16 mouse cellular contexts compared by ENCODE assay signal in the genomic region with DNA sequence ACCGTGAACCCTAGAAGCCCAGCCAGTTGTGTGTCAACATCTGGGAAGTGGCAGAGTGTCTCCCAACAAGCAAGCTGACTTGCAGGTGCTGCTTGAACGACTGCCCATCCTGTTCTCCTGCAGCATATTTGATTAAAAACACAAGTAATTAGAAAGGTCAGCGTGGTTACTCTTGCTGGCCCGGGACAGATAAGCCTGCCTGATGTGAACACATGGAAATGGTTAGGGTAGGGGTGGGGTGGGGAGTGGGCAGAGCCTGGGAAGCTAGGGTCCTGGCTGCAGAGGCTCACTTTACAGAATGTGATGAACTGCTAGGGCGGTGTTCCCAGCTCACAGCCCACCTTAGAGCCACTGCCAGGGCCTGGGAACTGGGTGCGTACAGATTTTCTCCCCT. TPM values are rescaled to one million over a fixed set of nuclear protein-coding genes. Genes with fewer than 3 reads are reported as not detected.
DNase-seq lines count a peak whose midpoint lies in the region; ATAC-seq and TF ChIP-seq lines count a peak whose summit lies in the region.
"Had no signal": no experiment of that assay in that cellular context is flagged by ENCODE, and none has a peak within 500 bp of the region (broad histone marks: within the 10 kb centered on the region; RNA-seq: fewer than 3 reads in every experiment).

No protein-coding gene starts in this region.

- TF ChIP-seq EP300 in liver, postnatal 0 days (IDR thresholded peaks at IDR 0.05; ENCODE audit: low read depth): no peak

- peak; percentile 31; the same call in 1 of the 2 replicates for ATAC-seq in heart, embryonic 11.5 days (replicated peaks; ENCODE audit: insufficient number of reproducible peaks, low FRiP score, low TSS enrichment)
- ATAC-seq in liver, postnatal 0 days: no peak
- no peak for ATAC-seq in embryonic facial prominence, embryonic 12.5 days (ENCODE audit: insufficient number of reproducible peaks, insufficient read depth, low FRiP score, low TSS enrichment)
- no peak for ATAC-seq in midbrain, embryonic 13.5 days
- ATAC-seq: activated CD4-positive, CD25-positive, alpha-beta regulatory T cell, adult 4 months; liver, embryonic 12.5 days had no signal

- H3K79me2 ChIP-seq in liver, adult 2 months (ENCODE audit: control insufficient read depth, insufficient read depth, low read length): no peaks in the 10 kb centered on the region

- no peak overlapping the region for H3K27ac ChIP-seq in heart, embryonic 11.5 days (ENCODE audit: low read depth, low read length)
- H3K27ac ChIP-seq in liver, adult 2 months (replicated peaks; ENCODE audit: insufficient read depth, low read depth, low read length): 0 out of 2 replicates have a peak overlapping the region, but pooled peaks have one; percentile 2
- no peak overlapping the region for H3K27ac ChIP-seq in liver, postnatal 0 days (ENCODE audit: low read depth)
- peak overlapping the region; percentile 26 for H3K27ac ChIP-seq in embryonic facial prominence, embryonic 12.5 days
- no peak overlapping the region for H3K27ac ChIP-seq in midbrain, embryonic 13.5 days
- H3K27ac ChIP-seq: hindbrain, embryonic 12.5 days; liver, embryonic 12.5 days had no signal

- no peak overlapping the region for H3K4me3 ChIP-seq in heart, embryonic 11.5 days (ENCODE audit: low read depth, low read length)
- H3K4me3 ChIP-seq in liver, adult 2 months (ENCODE audit: insufficient read depth, low read depth, low read length): no peak overlapping the region
- H3K4me3 ChIP-seq in liver, postnatal 0 days (ENCODE audit: low read depth, low read length): no peak overlapping the region
- H3K4me3 ChIP-seq in embryonic facial prominence, embryonic 12.5 days: no peak overlapping the region
- H3K4me3 ChIP-seq in midbrain, embryonic 13.5 days (replicated peaks): no peak overlapping the region
- H3K4me3 ChIP-seq: hindbrain, embryonic 12.5 days; liver, embryonic 12.5 days had no signal

- intact Hi-C loops in left cerebral cortex, postnatal 10 days (cut with DNase I): no loop called here

- TF ChIP-seq CTCF in liver, adult 2 months (IDR thresholded peaks at IDR 0.05; ENCODE audit: low read depth, low read length): no peak
- TF ChIP-seq CTCF in liver, postnatal 0 days (IDR thresholded peaks at IDR 0.05; ENCODE audit: low read depth): no peak

- TF ChIP-seq POLR2A in liver, adult 2 months (IDR thresholded peaks at IDR 0.05; ENCODE audit: extremely low read depth, insufficient read depth, low read length): no peak

- H3K27me3 ChIP-seq in heart, embryonic 11.5 days (ENCODE audit: control insufficient read depth, insufficient read depth, low read length): no peaks in the 10 kb centered on the region
- no peaks in the 10 kb centered on the region for H3K27me3 ChIP-seq in liver, adult 2 months (ENCODE audit: control insufficient read depth, insufficient read depth, low read length)
- no peaks in the 10 kb centered on the region for H3K27me3 ChIP-seq in liver, postnatal 0 days (ENCODE audit: insufficient read depth, low read length)
- no peaks in the 10 kb centered on the region for H3K27me3 ChIP-seq in embryonic facial prominence, embryonic 12.5 days
- no peaks in the 10 kb centered on the region for H3K27me3 ChIP-seq in midbrain, embryonic 13.5 days
- H3K27me3 ChIP-seq: hindbrain, embryonic 12.5 days; liver, embryonic 12.5 days had no signal

- no peak for DNase-seq in heart, adult 18-20 months
- no peak for DNase-seq in liver, adult 2 months (ENCODE audit: extremely low read depth, low read depth, low spot score)
- DNase-seq in liver, postnatal 0 days: no peak
- peak; percentile 34 for DNase-seq in adipocyte (ENCODE audit: low spot score)
- no peak for DNase-seq in left cerebral cortex, postnatal 10 days (ENCODE audit: extremely low spot score in 1 of 2, low spot score in 2 of 2)
- DNase-seq: cerebellum, adult 9-11 months; right cerebral cortex, postnatal 4 days had no signal

- peaks cover 10% of the 10 kb centered on the region for H3K4me1 ChIP-seq in heart, embryonic 11.5 days (ENCODE audit: control insufficient read depth, insufficient read depth, low read length)
- H3K4me1 ChIP-seq in liver, adult 2 months (ENCODE audit: control insufficient read depth, insufficient read depth, low read length): no peaks in the 10 kb centered on the region
- peaks cover 28% of the 10 kb centered on the region for H3K4me1 ChIP-seq in liver, postnatal 0 days (ENCODE audit: insufficient read depth)
- peaks cover 13% of the 10 kb centered on the region for H3K4me1 ChIP-seq in embryonic facial prominence, embryonic 12.5 days
- H3K4me1 ChIP-seq in midbrain, embryonic 13.5 days (replicated peaks): no peaks in the 10 kb centered on the region

- H3K4me2 ChIP-seq in heart, embryonic 11.5 days: no peak overlapping the region
- no peak overlapping the region for H3K4me2 ChIP-seq in liver, postnatal 0 days (ENCODE audit: low read depth, low read length)
- H3K4me2 ChIP-seq in embryonic facial prominence, embryonic 12.5 days (replicated peaks): no peak overlapping the region
- H3K4me2 ChIP-seq in midbrain, embryonic 13.5 days (replicated peaks): no peak overlapping the region
- H3K4me2 ChIP-seq: hindbrain, embryonic 12.5 days; liver, embryonic 12.5 days had no signal

- H3K9me3 ChIP-seq in heart, embryonic 11.5 days (replicated peaks; ENCODE audit: control insufficient read depth, low read length): no peaks in the 10 kb centered on the region
- no peaks in the 10 kb centered on the region for H3K9me3 ChIP-seq in liver, postnatal 0 days (ENCODE audit: low read length)
- H3K9me3 ChIP-seq in embryonic facial prominence, embryonic 12.5 days: no peaks in the 10 kb centered on the region
- H3K9me3 ChIP-seq in midbrain, embryonic 13.5 days: no peaks in the 10 kb centered on the region
- H3K9me3 ChIP-seq: hindbrain, embryonic 12.5 days; liver, embryonic 12.5 days had no signal

- no peak overlapping the region for H3K9ac ChIP-seq in heart, embryonic 11.5 days (ENCODE audit: low read depth, low read length)
- no peak overlapping the region for H3K9ac ChIP-seq in liver, adult 2 months (ENCODE audit: low read depth, low read length)
- no peak overlapping the region for H3K9ac ChIP-seq in liver, postnatal 0 days (replicated peaks)
- H3K9ac ChIP-seq in embryonic facial prominence, embryonic 12.5 days: no peak overlapping the region
- H3K9ac ChIP-seq in midbrain, embryonic 13.5 days (replicated peaks): no peak overlapping the region
- H3K9ac ChIP-seq: hindbrain, embryonic 12.5 days; liver, embryonic 12.5 days had no signal

- no peaks in the 10 kb centered on the region for H3K36me3 ChIP-seq in heart, embryonic 11.5 days (ENCODE audit: control insufficient read depth, insufficient read depth, low read length)
- H3K36me3 ChIP-seq in liver, adult 2 months (ENCODE audit: control insufficient read depth, insufficient read depth, low read length): no peaks in the 10 kb centered on the region
- H3K36me3 ChIP-seq in liver, postnatal 0 days (replicated peaks; ENCODE audit: insufficient read depth, low read length): peaks cover 7% of the 10 kb centered on the region; the same call in 1 of the 2 replicates
- no peaks in the 10 kb centered on the region for H3K36me3 ChIP-seq in embryonic facial prominence, embryonic 12.5 days
- H3K36me3 ChIP-seq in midbrain, embryonic 13.5 days: no peaks in the 10 kb centered on the region
- H3K36me3 ChIP-seq: hindbrain, embryonic 12.5 days; liver, embryonic 12.5 days had no signal

- 35% methylated on average over 6 of the region's 6 CpGs for WGBS in heart, embryonic 11.5 days (ENCODE audit: insufficient replicate concordance)
- 49% methylated on average over 6 of the region's 6 CpGs for WGBS in liver, adult 2 months
- 33% methylated on average over 6 of the region's 6 CpGs for WGBS in liver, postnatal 0 days (ENCODE audit: insufficient replicate concordance)
- WGBS in embryonic facial prominence, embryonic 12.5 days: 20% methylated on average over 6 of the region's 6 CpGs
- 69% methylated on average over 6 of the region's 6 CpGs for WGBS in midbrain, embryonic 13.5 days

RNA-seq across cellular contexts. Expression of gene Gm17455, which starts 26.0 kb away (rescaled TPM):
- 0.66 and 1.6 TPM in 2 replicates for polyA plus RNA-seq in heart, embryonic 11.5 days (2014; fragmentation: Nextera tagmentation; extraction: Ambion mirVana)
- not detected for total RNA-seq in heart, adult 18-20 months (2021)
- not detected in 2 replicates for total RNA-seq in liver, adult 2 months (2014; rRNA removed)
- polyA plus RNA-seq in liver, adult 2 months (2012; rRNA removed): not detected in 2 replicates
- not detected in 2 replicates for polyA plus RNA-seq in liver, postnatal 0 days (2015; fragmentation: Nextera tagmentation; extraction: Ambion mirVana)
- 0.59 and 1.8 TPM in 2 replicates for polyA plus RNA-seq in embryonic facial prominence, embryonic 12.5 days (2016; fragmentation: Nextera tagmentation; extraction: Ambion mirVana)
- 1 to 10 TPM; 1.4 to 2.1 TPM for total RNA-seq in left cerebral cortex, postnatal 10 days (2021)
- 4.9 and 7.9 TPM in 2 replicates for polyA plus RNA-seq in midbrain, embryonic 13.5 days (2015; fragmentation: Nextera tagmentation; extraction: Ambion mirVana)
- total RNA-seq: MEL had no signal
- polyA plus RNA-seq: C2C12; liver, embryonic 12.5 days; testis, adult 2 months had no signal

RNA-seq across cellular contexts. Expression of gene Vsir, which starts 26.9 kb away (rescaled TPM):
- polyA plus RNA-seq in heart, embryonic 11.5 days (2014; fragmentation: Nextera tagmentation; extraction: Ambion mirVana): 1.2 and 1.9 TPM in 2 replicates
- total RNA-seq in heart, adult 18-20 months (2021): 10 to 100 TPM; 11.3 to 13.3 TPM
- total RNA-seq in liver, adult 2 months (2014; rRNA removed): 5.3 and 5.8 TPM in 2 replicates
- 5.6 and 8.1 TPM in 2 replicates for polyA plus RNA-seq in liver, adult 2 months (2012; rRNA removed)
- 11.4 and 11.9 TPM in 2 replicates for polyA plus RNA-seq in liver, postnatal 0 days (2015; fragmentation: Nextera tagmentation; extraction: Ambion mirVana)
- polyA plus RNA-seq in embryonic facial prominence, embryonic 12.5 days (2016; fragmentation: Nextera tagmentation; extraction: Ambion mirVana): 1.9 and 2.2 TPM in 2 replicates
- 10 to 100 TPM; 18.8 to 20.7 TPM for total RNA-seq in left cerebral cortex, postnatal 10 days (2021)
- 1.6 and 1.7 TPM in 2 replicates for polyA plus RNA-seq in midbrain, embryonic 13.5 days (2015; fragmentation: Nextera tagmentation; extraction: Ambion mirVana)

Comparison
In these comparisons a context has a peak if more than half of its experiments do, and no peak if none do; other contexts are left out.
1. H3K27ac ChIP-seq: peak in liver, adult 2 months (single experiment) and embryonic facial prominence, embryonic 12.5 days (single experiment); none in heart, embryonic 11.5 days (single experiment), liver, postnatal 0 days (single experiment) and midbrain, embryonic 13.5 days (single experiment).